Mouse (Mus musculus) erythroblast, adult 5-6 weeks (primary cell): ENCODE measurements at regions not wholly inside any gene's neighbourhood (a gene's known extent, or its start where the extent isn't known, plus 50 kb on each side); places are given as distances from the start of the nearest gene placed in this dataset.

Experiments
- ATAC-seq: replicated peaks from 2 replicates; pipeline ENCODE4 v1.8.0; 2016; ENCODE audit warnings: moderate number of reproducible peaks, mild to moderate bottlenecking, moderate TSS enrichment, inconsistent platforms; ENCODE audit not compliant: poor library complexity, low FRiP score, severe bottlenecking

- ATAC-seq = no peak
These were observed 50.1 kb upstream of the Cpm start for GRCm38 (mm10) chr10:117579210-117579609.

- ATAC-seq = no peak
These were observed 50.6 kb upstream of the Cpm start for GRCm38 (mm10) chr10:117578696-117579146.

GRCm38 (mm10) chr10:117577970-117578695, 51.2 kb upstream of the Cpm start:
- ATAC-seq = no peak

DNA sequence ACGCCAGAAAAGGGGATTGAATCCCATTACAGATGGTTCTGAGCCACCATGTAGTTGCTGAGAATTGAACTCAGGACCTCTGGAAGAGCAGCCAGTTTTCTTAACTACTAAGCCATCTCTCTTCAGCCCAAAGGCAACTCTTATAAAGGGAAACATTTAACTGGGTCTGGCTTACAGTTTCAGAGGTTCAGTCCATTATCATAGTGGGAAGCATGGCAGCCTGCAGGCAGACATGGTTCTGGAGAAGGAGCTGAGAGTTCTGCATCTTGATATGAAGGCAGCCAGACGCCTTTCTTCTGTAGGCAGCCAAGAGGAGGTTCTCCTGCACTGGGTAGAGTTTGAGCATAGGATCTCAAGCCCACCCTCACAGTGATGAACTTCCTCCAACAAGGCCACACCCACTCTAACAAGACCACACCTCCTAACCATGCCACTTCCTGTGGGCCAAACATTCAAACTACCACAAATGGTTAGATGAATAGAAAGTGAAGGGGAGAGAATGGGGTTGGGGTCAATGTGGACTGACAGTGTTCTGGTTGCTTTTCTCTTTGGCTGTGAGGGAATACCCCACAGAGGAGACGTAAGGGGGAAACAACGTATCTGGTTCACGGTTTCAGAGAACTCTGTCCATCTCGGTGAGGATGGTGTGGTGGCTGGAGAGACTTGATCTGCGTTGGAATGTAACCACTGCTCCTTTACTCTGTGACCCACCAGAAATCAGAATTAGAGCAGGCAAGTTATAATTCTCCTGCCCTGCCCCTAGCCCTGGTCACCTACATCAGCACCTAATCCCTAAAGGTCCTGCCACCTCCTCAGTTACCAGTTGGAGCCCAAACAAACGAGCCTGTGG, 52.2 kb upstream of the Cpm start:
- no peak for ATAC-seq

DNA sequence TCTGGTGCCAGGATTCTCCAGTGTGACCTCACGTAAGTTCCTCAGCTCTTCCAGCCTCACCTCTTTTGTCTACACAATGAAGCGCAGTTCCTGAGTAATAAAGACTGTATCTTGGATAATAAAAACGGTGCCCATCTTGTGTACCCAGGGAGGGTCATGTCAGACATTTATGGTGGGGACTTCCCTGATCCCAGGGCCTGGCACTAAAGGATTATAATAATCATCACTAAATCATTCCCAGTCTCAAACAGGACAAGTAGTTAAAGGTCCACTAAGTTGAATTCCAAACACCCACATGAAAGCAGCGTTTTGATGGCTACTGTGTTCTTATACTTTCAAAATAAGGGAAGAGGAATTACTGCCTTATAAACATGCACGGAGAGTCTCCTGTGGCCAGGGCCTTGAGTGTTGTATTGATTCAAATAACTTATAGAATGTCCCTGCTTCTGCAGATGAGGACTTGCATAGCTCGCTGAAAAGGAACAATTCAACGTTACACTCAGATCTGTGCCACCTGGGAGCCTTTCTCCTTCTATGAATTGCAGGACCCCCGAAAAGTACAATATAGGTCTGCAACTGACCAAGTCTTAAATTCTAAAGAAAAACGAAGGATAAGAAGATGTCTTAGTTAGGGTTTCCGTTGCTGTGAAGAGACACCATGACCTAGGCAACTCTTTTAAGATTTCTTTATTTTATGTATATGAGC, 53.0 kb upstream of the Cpm start:
- ATAC-seq = no peak

DNA sequence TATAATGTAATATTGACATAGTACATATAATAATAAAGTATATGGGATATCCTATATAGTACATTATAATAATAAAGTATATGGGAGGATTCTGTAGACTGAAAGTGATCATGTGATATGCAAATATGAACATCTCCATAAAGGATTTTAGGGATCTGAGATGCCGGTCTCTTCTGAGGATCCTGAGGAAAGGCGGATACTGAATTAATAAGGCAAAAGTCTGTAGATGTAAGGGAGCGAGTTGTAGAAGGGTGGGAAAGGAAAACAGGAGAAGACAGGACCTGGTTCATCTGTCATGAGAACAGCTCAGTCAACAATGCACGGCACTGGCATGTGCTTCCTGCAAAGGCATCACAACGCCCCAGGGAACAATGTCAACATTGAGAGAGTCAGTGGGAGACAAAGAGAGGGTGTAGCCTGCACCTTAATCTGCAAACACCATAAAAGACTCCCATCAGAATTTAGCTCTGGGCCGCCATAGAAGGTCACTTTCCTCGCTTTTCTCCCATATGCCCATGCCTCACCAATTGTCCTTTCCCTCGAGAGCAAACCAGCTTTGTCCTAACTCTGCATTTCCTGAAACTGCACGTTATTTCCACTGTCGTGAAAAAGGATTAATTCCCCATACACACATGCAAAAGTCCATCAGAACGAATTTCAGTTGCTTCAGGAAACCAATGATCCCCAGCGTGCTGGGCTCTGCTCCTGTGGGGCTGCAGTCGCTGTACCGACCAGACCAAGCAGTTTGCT, 53.7 kb upstream of the Cpm start:
- no peak for ATAC-seq

GRCm38 (mm10) chr10:117574915-117575314, 54.4 kb upstream of the Cpm start:
- no peak for ATAC-seq

DNA sequence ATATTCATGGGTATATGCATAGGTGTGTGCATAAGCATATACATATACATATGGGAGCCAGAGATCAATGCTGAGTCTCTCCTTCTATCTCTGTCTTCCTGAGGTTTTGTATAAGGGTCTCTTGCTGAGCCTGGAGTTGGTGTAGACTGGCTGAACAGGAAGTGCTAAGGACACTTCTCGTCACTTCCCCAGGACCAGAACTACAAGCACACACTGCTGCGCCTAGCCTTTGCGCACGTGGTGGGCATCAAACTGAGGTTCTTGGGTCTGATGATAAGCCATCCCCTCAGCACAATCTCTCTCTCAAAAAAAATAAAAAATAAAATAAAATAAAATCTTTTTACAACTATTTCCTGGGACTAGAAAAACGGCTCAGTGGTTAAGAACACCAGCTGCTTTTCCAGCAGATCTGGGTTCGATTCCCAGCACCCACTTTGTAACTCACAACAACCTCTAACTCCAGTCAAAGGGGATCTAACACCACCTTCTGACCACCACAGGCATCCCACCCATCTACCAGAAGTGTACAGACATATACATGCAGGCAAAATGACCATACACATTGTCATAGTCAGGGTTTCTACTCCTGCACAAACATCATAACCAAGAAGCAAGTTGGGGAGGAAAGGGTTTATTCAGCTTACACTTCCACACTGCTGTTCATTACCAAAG, 55.1 kb upstream of the Cpm start:
- no peak for ATAC-seq

GRCm38 (mm10) chr10:117573596-117573850, 55.8 kb upstream of the Cpm start:
- ATAC-seq = no peak

DNA sequence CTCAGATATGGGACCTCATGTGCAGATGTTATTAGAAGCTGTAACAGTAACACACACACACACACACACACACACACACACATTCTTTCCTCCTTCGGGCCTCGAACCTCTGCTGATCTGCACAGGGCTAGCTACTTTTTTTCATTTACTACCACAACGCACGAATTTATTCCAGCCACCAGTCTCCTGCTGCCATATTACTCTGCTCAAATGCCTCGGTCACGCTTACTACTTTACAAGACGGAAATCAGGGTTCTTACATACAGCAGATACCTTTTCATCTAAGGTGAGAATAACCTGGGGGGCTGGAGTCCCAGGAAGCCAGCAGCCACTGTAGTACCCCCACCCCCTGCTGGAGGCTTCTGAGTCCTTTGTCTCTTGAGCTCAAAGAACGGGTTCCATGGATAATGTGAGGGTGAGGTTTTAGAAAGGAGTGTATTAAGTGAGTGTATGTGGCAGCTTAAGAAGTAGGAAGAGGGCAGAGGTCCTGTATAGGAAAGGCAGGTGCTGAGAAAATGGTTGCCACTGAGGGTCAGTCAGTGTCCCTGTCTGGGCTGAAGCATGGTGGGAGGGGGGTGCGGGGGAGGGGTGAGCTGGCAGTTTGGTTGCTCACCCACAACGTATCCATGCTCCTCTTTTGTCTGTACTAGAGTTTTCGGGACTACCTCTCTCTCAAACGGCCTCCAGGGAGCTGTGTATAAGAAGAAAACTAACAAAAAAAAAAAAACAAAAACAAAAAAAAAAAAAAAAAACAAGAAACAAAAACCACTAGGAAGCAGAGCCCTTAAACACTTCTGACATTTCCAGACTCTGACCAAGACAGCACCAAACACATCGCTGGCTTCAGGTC, 56.3 kb upstream of the Cpm start:
- no peak for ATAC-seq

DNA sequence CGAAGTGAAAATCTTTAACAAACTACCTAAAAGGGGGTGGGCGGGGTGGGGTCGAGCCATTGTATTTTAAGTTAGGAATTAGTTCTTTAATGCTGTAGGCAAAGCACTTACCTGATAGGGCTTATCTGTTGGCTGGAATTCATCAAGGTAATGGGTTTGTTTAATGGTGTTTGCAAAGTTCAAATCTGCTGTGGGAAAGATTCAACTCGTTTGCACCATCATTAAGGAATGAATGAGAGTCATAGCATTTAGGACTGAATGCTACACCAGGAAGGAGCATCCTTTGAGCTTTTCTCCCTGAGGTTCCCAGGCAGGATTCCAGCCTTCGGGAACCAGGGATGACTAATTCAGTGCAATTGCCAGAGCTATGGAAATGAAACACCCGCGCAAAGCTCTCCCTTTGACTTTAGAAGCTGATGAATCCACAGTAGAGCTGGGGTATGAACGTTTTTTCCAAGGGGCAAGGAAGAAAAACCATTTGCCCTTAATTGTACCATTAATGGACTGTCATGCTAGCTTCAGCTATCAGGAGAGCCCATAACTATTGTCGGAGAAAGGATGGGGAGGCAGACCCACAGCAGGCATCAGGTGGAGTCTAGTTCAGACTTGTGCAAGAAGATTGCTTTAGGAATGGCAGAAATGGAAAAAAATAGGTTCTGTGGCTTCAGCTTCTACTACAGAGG, 57.3 kb upstream of the Cpm start:
- no peak for ATAC-seq

- no peak for ATAC-seq
These were observed 58.1 kb upstream of the Cpm start for GRCm38 (mm10) chr10:117570971-117571861.

DNA sequence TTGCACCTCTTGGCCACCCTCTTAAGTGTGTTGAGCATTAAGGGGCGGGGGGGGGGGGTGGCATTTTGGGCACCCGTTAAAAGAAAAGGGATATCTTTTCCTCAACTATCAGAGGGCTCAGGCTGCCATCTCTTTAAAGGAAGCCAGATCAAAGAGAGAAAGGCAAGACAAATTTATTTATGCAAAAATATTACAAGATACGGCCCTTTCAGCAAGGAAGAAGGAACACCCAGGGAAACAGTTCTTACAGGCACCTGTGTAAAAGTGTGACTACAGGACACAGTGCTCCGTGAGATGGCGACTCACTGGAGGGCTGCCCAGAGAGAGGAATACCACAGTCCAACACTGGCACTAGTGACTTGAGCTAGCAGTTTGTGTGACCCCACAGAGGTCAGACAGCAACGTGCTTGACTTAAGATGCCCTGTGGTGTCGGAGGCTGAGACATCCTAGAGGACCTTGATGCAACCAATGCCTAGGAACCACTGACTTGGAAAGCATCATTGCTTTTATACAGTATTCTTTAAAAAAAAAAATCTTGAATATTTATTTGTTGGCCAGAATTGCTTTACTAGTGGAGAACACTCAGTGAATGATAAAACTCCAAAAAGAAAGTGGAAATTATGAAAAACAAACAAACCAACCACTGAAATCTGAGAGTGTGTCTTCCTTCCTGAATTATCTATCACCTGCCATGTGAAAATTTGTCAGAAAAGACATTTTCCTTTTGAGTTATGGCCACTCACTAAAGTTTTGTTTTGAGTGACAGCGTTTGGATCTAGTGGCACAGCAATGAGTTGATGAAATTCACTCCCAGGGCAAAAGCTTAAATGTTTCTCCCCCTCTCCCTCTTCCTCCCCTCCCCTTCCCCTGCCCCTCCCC, 59.0 kb upstream of the Cpm start:
- ATAC-seq = no peak

DNA sequence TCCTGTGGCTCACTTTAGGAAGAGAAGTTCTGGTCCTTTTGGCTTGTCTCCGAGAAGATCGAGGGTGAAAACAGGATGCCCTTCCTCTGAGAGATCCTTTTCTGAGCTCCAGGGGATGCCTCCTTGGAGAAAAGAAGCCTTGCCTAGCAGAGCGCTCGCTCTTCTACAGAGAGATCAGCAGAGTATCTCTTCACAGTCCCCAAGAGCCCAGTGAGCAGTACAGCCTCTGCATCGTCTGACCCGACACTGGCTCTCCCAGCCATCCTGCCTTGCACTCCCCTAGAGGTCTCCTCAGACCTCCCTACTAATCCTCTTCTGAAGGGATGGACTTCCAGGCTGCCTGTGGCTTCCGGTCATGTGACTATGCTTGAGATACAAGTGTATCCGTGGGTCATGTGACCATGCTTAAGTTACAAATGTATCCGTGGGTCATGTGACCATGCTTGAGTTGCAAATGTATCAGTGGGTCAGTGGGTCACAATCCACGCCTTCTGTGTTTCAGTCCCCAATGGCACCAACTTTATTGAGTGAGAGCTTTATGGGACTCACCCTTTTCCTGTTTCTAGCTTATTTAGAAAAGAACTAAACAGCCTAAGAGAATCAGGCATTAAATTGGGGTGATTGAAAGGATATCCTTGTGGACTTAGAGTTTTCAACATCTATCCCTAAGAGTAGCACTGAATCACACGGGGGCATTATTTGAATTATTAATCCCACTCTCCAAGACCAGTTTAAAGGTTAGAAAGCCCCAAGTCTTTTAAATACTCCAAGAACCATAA, 59.8 kb upstream of the Cpm start:
- no peak for ATAC-seq

GRCm38 (mm10) chr10:117568472-117569300, 60.6 kb upstream of the Cpm start:
- no peak for ATAC-seq
